Mouse (Mus musculus): ENCODE measurements around the gene Suclg2.

DNA sequence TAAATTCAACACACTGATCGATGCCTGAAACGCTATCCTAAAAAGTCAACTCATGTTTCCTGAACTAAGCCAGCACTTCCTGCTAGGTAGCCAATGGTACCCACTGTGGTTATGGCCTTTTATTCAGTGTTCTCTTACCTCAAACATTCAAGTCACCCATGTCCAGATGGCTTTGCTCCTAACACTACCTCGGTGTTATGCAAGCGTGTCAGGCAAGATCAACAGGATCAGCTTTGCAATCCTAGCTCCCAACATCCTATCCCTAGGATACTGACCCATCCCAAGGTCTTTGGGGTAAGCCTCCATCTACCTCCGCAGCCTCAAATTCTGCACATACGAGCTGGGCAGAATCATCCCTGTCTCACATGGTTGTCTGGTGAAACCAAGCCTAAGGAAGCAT is 7.7 kb downstream of the Suclg2 start:
- TF ChIP-seq GATA1 (IDR thresholded peaks at IDR 0.05; ENCODE audit: low read length) (no peak), TAL1 (IDR thresholded peaks at IDR 0.05; ENCODE audit: low read length) (no peak)

Measured in erythroblast, embryonic 14.5 days (primary cell).